Mouse (Mus musculus) myocyte (in vitro differentiated cells): ENCODE data around the gene Ect2. TPM values are rescaled to one million over a fixed set of nuclear protein-coding genes. Genes with fewer than 3 reads are reported as not detected.

Experiments used
- H3K27me3 ChIP-seq: one replicate; pipeline ENCODE4 v1.6.1; 2011; ENCODE audit not compliant: control insufficient read depth, insufficient read depth, insufficient read length
- H3K36me3 ChIP-seq: one replicate; pipeline ENCODE4 v1.6.1; 2011; ENCODE audit not compliant: control insufficient read depth, insufficient read depth
- H3K4me2 ChIP-seq: one replicate; pipeline ENCODE4 v1.6.1; 2011; ENCODE audit warnings: low read depth, control low read depth
- H3K4me3 ChIP-seq: one replicate; pipeline ENCODE4 v1.5.1; 2011; ENCODE audit warnings: mild to moderate bottlenecking, control low read depth, moderate library complexity
- H3K79me2 ChIP-seq: one replicate; pipeline ENCODE4 v1.6.1; 2011; ENCODE audit not compliant: control insufficient read depth, insufficient read depth
- H3ac ChIP-seq: one replicate; pipeline ENCODE4 v1.6.1; 2011; ENCODE audit not compliant: control insufficient read depth, insufficient read length
- CEBPB ChIP-seq: IDR thresholded peaks from 2 replicates; pipeline ENCODE4 v1.6.1; 2011; ENCODE audit warnings: mild to moderate bottlenecking, moderate library complexity; ENCODE audit not compliant: poor library complexity, insufficient read depth, severe bottlenecking
- E2F4 ChIP-seq: IDR thresholded peaks from one replicate; pipeline ENCODE4 v1.6.1; 2011; ENCODE audit warnings: mild to moderate bottlenecking, control low read depth, moderate library complexity; ENCODE audit not compliant: insufficient read depth
- MAX ChIP-seq: IDR thresholded peaks from one replicate; pipeline ENCODE4 v1.6.1; 2011; ENCODE audit warnings: low read depth, mild to moderate bottlenecking, control low read depth
- MYOD1 ChIP-seq, 3 experiments: IDR thresholded peaks; one replicate each; pipeline ENCODE4 v1.6.1; 2011; ENCODE audit warnings: control low read depth in 2 of 3, low read depth in 2 of 3, mild to moderate bottlenecking in 2 of 3, moderate library complexity in 1 of 3; ENCODE audit not compliant: insufficient read length in 2 of 3, control insufficient read depth in 1 of 3
- MYOG ChIP-seq, 3 experiments: IDR thresholded peaks; one replicate each; pipeline ENCODE4 v1.6.1; 2011; ENCODE audit warnings: control low read depth in 2 of 3, low read depth in 2 of 3, mild to moderate bottlenecking in 2 of 3; ENCODE audit not compliant: insufficient read length in 2 of 3, control insufficient read depth in 1 of 3, insufficient read depth in 1 of 3
- POLR2A ChIP-seq: IDR thresholded peaks from one replicate; pipeline ENCODE4 v1.6.1; 2011; ENCODE audit warnings: low read depth, mild to moderate bottlenecking, control low read depth, moderate library complexity; ENCODE audit not compliant: insufficient read length
- POLR2AphosphoS2 ChIP-seq: IDR thresholded peaks from one replicate; pipeline ENCODE4 v1.6.1; 2011; ENCODE audit warnings: low read depth, control low read depth; ENCODE audit not compliant: insufficient read length
- REST ChIP-seq: IDR thresholded peaks from one replicate; pipeline ENCODE4 v1.6.1; 2011; ENCODE audit warnings: mild to moderate bottlenecking, control low read depth, moderate library complexity; ENCODE audit not compliant: insufficient read depth, insufficient read length
- SRF ChIP-seq: IDR thresholded peaks from one replicate; pipeline ENCODE4 v1.6.1; 2011; ENCODE audit warnings: low read depth; ENCODE audit not compliant: control insufficient read depth, insufficient read length
- TCF12 ChIP-seq: IDR thresholded peaks from one replicate; pipeline ENCODE4 v1.6.1; 2011; ENCODE audit warnings: mild to moderate bottlenecking, control low read depth; ENCODE audit not compliant: poor library complexity, insufficient read depth, severe bottlenecking
- TCF3 ChIP-seq: IDR thresholded peaks from one replicate; pipeline ENCODE4 v1.6.1; 2011; ENCODE audit warnings: low read depth, control low read depth; ENCODE audit not compliant: insufficient read length
- USF1 ChIP-seq: IDR thresholded peaks from one replicate; pipeline ENCODE4 v1.6.1; 2011; ENCODE audit warnings: low read depth, mild to moderate bottlenecking, control low read depth, moderate library complexity
- polyA plus RNA-seq: library from polyadenylated mRNA; unstranded; fragments of >200 nt; fragmentation: generic; extraction: Trizol; gene quantifications from one replicate; pipeline ENCODE4 v1.2.1, GENCODE M21; 2012; ENCODE audit warnings: missing spikeins

Ect2 gene
- polyA plus RNA-seq, 1 experiment: 6.6 TPM

- TF ChIP-seq USF1: no peak
- no peak for TF ChIP-seq POLR2A
- no peak for TF ChIP-seq E2F4
- no peak for TF ChIP-seq TCF3
- TF ChIP-seq MAX: no peak
- no peak for TF ChIP-seq CEBPB
- TF ChIP-seq SRF: no peak
- TF ChIP-seq TCF12: no peak
- no peak for TF ChIP-seq MYOG (IDR thresholded peaks at IDR 0.05; ENCODE audit: control insufficient read depth in 1 of 3, insufficient read depth in 1 of 3, insufficient read length in 2 of 3, low read depth in 2 of 3)
- TF ChIP-seq MYOD1 (IDR thresholded peaks at IDR 0.05; ENCODE audit: control insufficient read depth in 1 of 3, insufficient read length in 2 of 3, low read depth in 2 of 3): no peak
- no peak for TF ChIP-seq POLR2AphosphoS2
- TF ChIP-seq REST: no peak
- Histone ChIP-seq H3K79me2 (no peaks in the 10 kb centered on the region), H3ac (no peak overlapping the region), H3K4me2 (no peak overlapping the region), H3K36me3 (no peaks in the 10 kb centered on the region), H3K4me3 (no peak overlapping the region), H3K27me3 (no peaks in the 10 kb centered on the region)
These were observed 42.0 kb upstream of the Ect2 start for GRCm38 (mm10) chr3:27195573-27196227.

GRCm38 (mm10) chr3:27195153-27195552 lies 41.5 kb upstream of the Ect2 start:
- TF ChIP-seq REST (no peak), MAX (peak; percentile 52), USF1 (peak; percentile 98), POLR2AphosphoS2 (no peak), MYOD1 (IDR thresholded peaks at IDR 0.05; ENCODE audit: control insufficient read depth in 1 of 3, insufficient read length in 2 of 3, low read depth in 2 of 3) (peak in 2 of 3 experiments; percentile 55 to 56), MYOG (IDR thresholded peaks at IDR 0.05; ENCODE audit: control insufficient read depth in 1 of 3, insufficient read depth in 1 of 3, insufficient read length in 2 of 3, low read depth in 2 of 3) (peak in 1 of 3 experiments; percentile 33), POLR2A (no peak)
- Histone ChIP-seq H3K4me3 (no peak overlapping the region), H3K36me3 (no peaks in the 10 kb centered on the region), H3K79me2 (no peaks in the 10 kb centered on the region), H3ac (no peak overlapping the region), H3K27me3 (no peaks in the 10 kb centered on the region), H3K4me2 (no peak overlapping the region)

- Histone ChIP-seq H3K27me3 (no peaks in the 10 kb centered on the region), H3K4me3 (no peak overlapping the region), H3K4me2 (no peak overlapping the region), H3K79me2 (no peaks in the 10 kb centered on the region), H3ac (no peak overlapping the region), H3K36me3 (no peaks in the 10 kb centered on the region)
- TF ChIP-seq TCF3: no peak
- no peak for TF ChIP-seq CEBPB
- no peak for TF ChIP-seq POLR2A
- TF ChIP-seq MAX: no peak
- TF ChIP-seq REST: no peak
- TF ChIP-seq USF1: no peak
- TF ChIP-seq E2F4: no peak
- no peak for TF ChIP-seq MYOG (IDR thresholded peaks at IDR 0.05; ENCODE audit: control insufficient read depth in 1 of 3, insufficient read depth in 1 of 3, insufficient read length in 2 of 3, low read depth in 2 of 3)
- no peak for TF ChIP-seq MYOD1 (IDR thresholded peaks at IDR 0.05; ENCODE audit: control insufficient read depth in 1 of 3, insufficient read length in 2 of 3, low read depth in 2 of 3)
These were observed 40.2 kb upstream of the Ect2 start for GRCm38 (mm10) chr3:27193844-27194317.

GRCm38 (mm10) chr3:27191856-27192255 lies 38.2 kb upstream of the Ect2 start:
- Histone ChIP-seq H3K27me3 (no peaks in the 10 kb centered on the region), H3K4me3 (no peak overlapping the region), H3K4me2 (no peak overlapping the region), H3ac (no peak overlapping the region), H3K79me2 (no peaks in the 10 kb centered on the region), H3K36me3 (no peaks in the 10 kb centered on the region)
- no peak for TF ChIP-seq MAX
- TF ChIP-seq MYOG (IDR thresholded peaks at IDR 0.05; ENCODE audit: control insufficient read depth in 1 of 3, insufficient read depth in 1 of 3, insufficient read length in 2 of 3, low read depth in 2 of 3): no peak
- TF ChIP-seq MYOD1 (IDR thresholded peaks at IDR 0.05; ENCODE audit: control insufficient read depth in 1 of 3, insufficient read length in 2 of 3, low read depth in 2 of 3): no peak
- TF ChIP-seq POLR2A: no peak
- no peak for TF ChIP-seq TCF12
- TF ChIP-seq E2F4: no peak
- no peak for TF ChIP-seq TCF3
- TF ChIP-seq POLR2AphosphoS2: no peak
- no peak for TF ChIP-seq CEBPB
- no peak for TF ChIP-seq REST
- no peak for TF ChIP-seq USF1
- TF ChIP-seq SRF: no peak

GRCm38 (mm10) chr3:27190865-27191264 lies 37.2 kb upstream of the Ect2 start:
- Histone ChIP-seq H3K4me3 (no peak overlapping the region), H3K27me3 (no peaks in the 10 kb centered on the region), H3K36me3 (no peaks in the 10 kb centered on the region), H3ac (no peak overlapping the region), H3K4me2 (no peak overlapping the region), H3K79me2 (no peaks in the 10 kb centered on the region)
- TF ChIP-seq POLR2A (no peak), CEBPB (no peak), MYOG (IDR thresholded peaks at IDR 0.05; ENCODE audit: control insufficient read depth in 1 of 3, insufficient read depth in 1 of 3, insufficient read length in 2 of 3, low read depth in 2 of 3) (no peak), TCF3 (no peak), USF1 (no peak), MAX (no peak), TCF12 (no peak), MYOD1 (IDR thresholded peaks at IDR 0.05; ENCODE audit: control insufficient read depth in 1 of 3, insufficient read length in 2 of 3, low read depth in 2 of 3) (no peak)
